Mouse (Mus musculus): ENCODE measurements at regions not wholly inside any gene's neighbourhood (a gene's known extent, or its start where the extent isn't known, plus 50 kb on each side); places are given as distances from the start of the nearest gene placed in this dataset.
A peak's percentile ranks its signal among the peaks of the same experiment; 100 is the strongest.
"Not testable (repeated sequence)": the region's sequence is repeated elsewhere in the genome, so short reads cannot be mapped to it uniquely, and the experiment has no call there.

DNA sequence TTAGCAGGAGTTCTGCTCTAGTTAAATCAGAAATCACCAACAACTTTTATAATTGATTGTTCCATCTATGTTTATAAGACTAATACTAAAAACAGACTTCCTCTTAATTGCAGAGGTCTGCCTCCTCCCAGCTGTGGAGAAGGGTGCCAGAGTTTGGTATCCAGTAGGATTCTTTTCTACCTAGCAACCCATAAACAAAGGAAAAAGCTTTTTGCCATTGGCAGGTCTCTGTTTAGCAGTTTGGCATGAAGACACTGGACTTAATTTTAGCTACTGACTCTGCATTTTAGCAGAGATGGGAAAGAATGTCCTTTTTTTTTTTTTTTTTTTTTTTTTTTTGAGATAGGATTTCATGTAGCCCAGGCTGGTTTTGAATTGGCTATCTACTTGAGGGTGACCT is 1628.4 kb downstream of the A830018L16Rik start:
- DNase-seq (ENCODE audit: low spot score): no peak

DNA sequence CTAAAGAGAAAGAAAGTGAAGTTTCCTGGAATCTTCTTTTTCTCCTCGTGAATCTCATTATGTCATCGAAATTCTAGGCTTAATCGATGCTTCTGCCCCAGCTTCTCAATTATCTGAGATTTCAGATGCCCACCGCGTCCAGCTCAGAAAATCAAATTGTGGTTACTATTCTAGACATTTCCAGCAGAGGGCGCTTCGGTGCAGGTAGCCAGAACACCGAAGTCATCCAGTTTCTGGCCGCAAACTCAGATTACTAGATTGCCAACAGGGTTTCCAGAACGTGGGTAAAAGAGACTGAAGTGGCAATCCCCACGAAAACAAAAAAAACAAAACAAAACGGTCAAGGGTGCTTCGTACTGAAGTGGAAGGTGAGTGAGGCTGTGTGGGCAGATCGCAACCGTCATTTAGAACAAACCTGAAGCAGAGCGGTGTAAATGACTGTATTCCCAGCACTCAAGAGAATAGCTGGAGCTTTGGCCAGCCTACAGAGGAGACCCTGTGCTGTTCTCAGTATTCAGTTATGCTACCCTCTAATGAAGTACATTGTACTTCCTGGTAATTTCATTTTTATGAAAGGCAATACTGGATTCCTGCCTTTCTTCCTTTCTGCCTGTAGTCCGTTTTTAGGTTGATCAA is 1636.4 kb downstream of the A830018L16Rik start:
- peak; percentile 43 for DNase-seq (ENCODE audit: low spot score)

DNA sequence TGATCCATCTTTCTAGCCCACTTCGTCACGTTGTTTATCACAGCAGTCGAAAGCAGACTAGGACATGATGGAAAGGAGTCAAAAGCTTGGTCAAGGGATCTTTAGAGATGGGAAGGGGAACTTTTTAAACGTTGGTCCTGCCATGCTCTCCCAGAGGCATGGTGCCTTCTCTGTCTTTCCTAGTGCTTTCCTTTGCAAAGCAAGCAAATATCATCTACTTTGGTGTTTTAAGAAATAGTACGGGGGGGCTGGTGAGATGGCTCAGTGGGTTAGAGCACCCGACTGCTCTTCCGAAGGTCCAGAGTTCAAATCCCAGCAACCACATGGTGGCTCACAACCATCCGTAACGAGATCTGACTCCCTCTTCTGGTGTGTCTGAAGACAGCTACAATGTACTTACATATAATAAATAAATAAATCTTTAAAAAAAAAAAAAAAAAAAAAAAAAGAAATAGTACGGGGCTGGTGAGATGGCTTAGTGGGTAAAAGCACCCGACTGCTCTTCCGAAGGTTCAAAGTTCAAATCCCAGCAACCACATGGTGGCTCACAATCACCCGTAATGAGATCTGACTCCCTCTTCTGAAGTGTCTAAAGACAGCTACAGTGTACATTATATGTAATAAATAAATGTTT is 1637.6 kb downstream of the A830018L16Rik start:
- DNase-seq (ENCODE audit: low spot score): not testable (repeated sequence)

DNA sequence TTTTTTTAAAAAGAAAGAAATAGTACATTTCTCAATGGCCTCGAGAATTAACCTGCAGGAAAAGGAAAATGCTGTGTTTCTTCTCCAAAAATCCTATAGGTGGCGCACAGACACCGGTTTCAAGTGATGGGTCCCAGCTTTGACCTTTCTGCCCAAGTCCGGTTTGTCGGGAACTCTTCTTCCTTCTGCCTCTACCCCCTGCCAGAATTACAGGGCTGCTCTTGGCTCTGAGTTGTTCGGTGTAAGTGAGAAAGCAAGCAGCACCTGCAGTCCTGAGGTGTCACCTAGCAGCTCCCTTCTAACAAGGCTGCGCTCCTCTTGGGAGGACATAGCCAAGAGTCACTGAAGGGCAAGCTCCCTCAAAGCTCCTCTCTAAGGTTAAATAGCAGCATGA is 1638.2 kb downstream of the A830018L16Rik start:
- DNase-seq (ENCODE audit: low spot score): no peak

DNA sequence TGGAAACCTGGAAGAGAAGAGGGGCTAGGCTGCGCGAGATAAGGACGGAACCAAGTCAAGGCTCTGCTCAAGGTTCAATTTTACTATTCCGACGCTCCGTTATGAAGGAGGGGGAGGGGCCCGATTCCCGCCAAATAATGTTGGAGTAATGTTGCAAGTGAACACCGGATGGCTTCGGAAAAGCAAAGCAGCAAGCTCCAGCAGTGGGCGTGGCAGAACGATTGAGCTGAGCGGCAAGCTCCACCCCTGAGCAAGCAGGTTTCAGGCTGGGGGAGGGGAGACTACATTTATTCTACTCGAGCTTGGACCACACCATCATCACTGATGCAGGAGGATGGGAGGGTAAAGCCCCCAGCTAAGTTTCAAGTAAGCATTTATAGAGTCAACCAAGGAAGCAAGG is 1643.8 kb downstream of the A830018L16Rik start:
- no peak for DNase-seq (ENCODE audit: low spot score)

GRCm38 (mm10) chr1:13059616-13060320 is 1645.9 kb downstream of the A830018L16Rik start:
- no peak for DNase-seq (ENCODE audit: low spot score)
